Mouse (Mus musculus) embryonic facial prominence, embryonic 10.5 days (tissue): ENCODE measurements at regions not wholly inside any gene's neighbourhood (a gene's known extent, or its start where the extent isn't known, plus 50 kb on each side); places are given as distances from the start of the nearest gene placed in this dataset.

Experiments
- DNase-seq: peaks from one replicate; pipeline ENCODE4 v3.0.0-alpha.2; 2017; ENCODE audit warnings: low spot score
- H3K27ac ChIP-seq: fragments of 300-500 bp; sonication (generic); replicated peaks from 2 replicates; pipeline ENCODE4 v1.5.1; 2016; ENCODE audit warnings: mild to moderate bottlenecking
- H3K27me3 ChIP-seq: fragments of 300-500 bp; sonication (generic); replicated peaks from 2 replicates; pipeline ENCODE4 v1.6.1; 2016; ENCODE audit warnings: low read depth, mild to moderate bottlenecking; ENCODE audit not compliant: poor library complexity, severe bottlenecking
- H3K36me3 ChIP-seq: fragments of 300-500 bp; sonication (generic); replicated peaks from 2 replicates; pipeline ENCODE4 v1.6.1; 2016; ENCODE audit warnings: mild to moderate bottlenecking, moderate library complexity
- H3K4me1 ChIP-seq: fragments of 300-500 bp; sonication (generic); 2 replicates; pipeline ENCODE4 v1.6.1; 2016
- H3K4me3 ChIP-seq: fragments of 300-500 bp; sonication (generic); 2 replicates; pipeline ENCODE4 v1.5.1; 2016; ENCODE audit warnings: mild to moderate bottlenecking, moderate library complexity
- H3K9me3 ChIP-seq: fragments of 300-500 bp; sonication (generic); 2 replicates; pipeline ENCODE4 v1.6.1; 2016; ENCODE audit warnings: mild to moderate bottlenecking
- WGBS: fragments of 180-500 bp; shearing (Covaris S2); methylation state at CpG from one replicate; pipeline ENCODE4 v1.1.7; 2016; 5-methylcytosine and 5-hydroxymethylcytosine counted together

- no peak overlapping the region for H3K27ac ChIP-seq
- H3K27me3 ChIP-seq: no peaks in the 10 kb centered on the region; the same call in 1 of the 2 replicates
- no peaks in the 10 kb centered on the region for H3K9me3 ChIP-seq
- WGBS: 61% methylated on average over 4 of the region's 4 CpGs
- H3K36me3 ChIP-seq: no peaks in the 10 kb centered on the region
- H3K4me1 ChIP-seq: peaks cover 10% of the 10 kb centered on the region
- no peak for DNase-seq
- H3K4me3 ChIP-seq: no peak overlapping the region
These were observed 55.0 kb upstream of the Slit3 start for GRCm38 (mm10) chr11:35065959-35066414.

DNA sequence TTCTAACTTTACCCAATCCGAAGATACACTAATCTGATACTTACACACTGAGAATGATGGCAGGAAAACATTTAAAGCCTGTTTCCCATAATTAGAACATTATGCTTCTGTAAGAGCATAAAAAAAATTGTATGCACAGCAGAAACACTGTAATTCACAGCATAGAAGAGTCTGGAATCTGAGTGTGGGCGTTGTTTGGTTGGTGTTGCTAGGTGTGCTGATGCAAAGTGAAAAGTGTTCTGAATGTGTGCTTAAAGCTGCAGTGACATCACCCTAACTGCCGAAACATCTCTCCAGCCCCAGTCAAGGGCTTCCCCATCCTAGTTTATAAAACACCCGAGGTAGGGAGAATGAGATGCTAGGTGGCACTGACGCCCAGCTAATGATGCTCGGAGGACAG is 63.2 kb upstream of the Slit3 start:
- Histone ChIP-seq H3K27me3 (no peaks in the 10 kb centered on the region), H3K9me3 (no peaks in the 10 kb centered on the region), H3K27ac (no peak overlapping the region), H3K4me3 (no peak overlapping the region), H3K36me3 (no peaks in the 10 kb centered on the region), H3K4me1 (peaks cover 11% of the 10 kb centered on the region)
- 81% methylated on average over 6 of the region's 6 CpGs for WGBS
- DNase-seq: no peak

- Histone ChIP-seq H3K27ac (no peak overlapping the region), H3K36me3 (no peaks in the 10 kb centered on the region), H3K4me1 (peaks cover 11% of the 10 kb centered on the region), H3K27me3 (no peaks in the 10 kb centered on the region), H3K4me3 (no peak overlapping the region), H3K9me3 (no peaks in the 10 kb centered on the region)
- WGBS: 81% methylated on average over 7 of the region's 7 CpGs
- no peak for DNase-seq
These were observed 65.4 kb upstream of the Slit3 start for GRCm38 (mm10) chr11:35055496-35056125.

- DNase-seq: no peak
- no peak overlapping the region for H3K27ac ChIP-seq
- WGBS: 68% methylated on average over 2 of the region's 2 CpGs
- H3K4me3 ChIP-seq: no peak overlapping the region
- peaks cover 11% of the 10 kb centered on the region for H3K4me1 ChIP-seq
- H3K36me3 ChIP-seq: no peaks in the 10 kb centered on the region
- no peaks in the 10 kb centered on the region for H3K9me3 ChIP-seq
- no peaks in the 10 kb centered on the region for H3K27me3 ChIP-seq
These were observed 67.4 kb upstream of the Slit3 start for GRCm38 (mm10) chr11:35053613-35053950.

DNA sequence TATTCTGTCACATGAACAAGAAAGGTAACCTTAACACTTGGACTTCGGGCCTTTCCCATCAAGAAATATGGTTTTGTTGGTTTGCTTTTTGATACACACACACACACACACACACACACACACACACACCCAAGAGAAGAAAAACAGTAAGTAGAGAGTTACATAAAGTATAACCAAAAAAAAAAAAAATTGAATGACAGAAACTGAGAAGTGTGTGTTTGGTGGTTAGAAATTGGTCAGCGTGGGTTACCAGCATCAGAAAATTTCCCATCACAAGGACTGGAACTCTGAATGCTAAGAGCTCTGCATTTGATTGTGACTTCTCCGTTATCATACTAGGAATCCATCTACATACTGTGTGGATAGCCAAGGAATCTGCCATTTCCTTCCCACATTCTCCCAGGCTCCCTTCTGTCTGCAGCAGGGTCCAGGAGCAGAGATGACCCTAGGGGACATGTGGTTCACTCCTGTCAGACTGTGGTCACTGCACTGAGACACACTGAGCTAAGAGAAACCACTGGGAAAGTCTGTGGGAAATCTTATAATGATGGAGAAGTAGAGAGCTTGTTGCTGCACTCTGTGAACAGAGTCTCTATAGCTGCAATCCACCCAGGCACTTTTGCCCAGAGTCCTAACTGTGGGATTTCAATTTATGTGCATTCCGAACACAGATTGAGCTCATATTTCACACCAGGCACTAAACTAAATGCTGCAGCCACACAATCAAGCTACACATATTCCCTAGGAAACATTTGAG is 68.0 kb upstream of the Slit3 start:
- Histone ChIP-seq H3K4me1 (peaks cover 11% of the 10 kb centered on the region), H3K36me3 (no peaks in the 10 kb centered on the region), H3K9me3 (no peaks in the 10 kb centered on the region), H3K27me3 (no peaks in the 10 kb centered on the region), H3K4me3 (no peak overlapping the region), H3K27ac (no peak overlapping the region)
- 86% methylated on average over 4 of the region's 4 CpGs for WGBS
- no peak for DNase-seq

GRCm38 (mm10) chr11:35049663-35050215 is 71.3 kb upstream of the Slit3 start:
- WGBS: 77% methylated on average over 8 of the region's 8 CpGs
- no peaks in the 10 kb centered on the region for H3K36me3 ChIP-seq
- H3K9me3 ChIP-seq: no peaks in the 10 kb centered on the region
- no peak overlapping the region for H3K27ac ChIP-seq
- peaks cover 11% of the 10 kb centered on the region for H3K4me1 ChIP-seq
- H3K4me3 ChIP-seq: no peak overlapping the region
- no peak for DNase-seq
- H3K27me3 ChIP-seq: no peaks in the 10 kb centered on the region

GRCm38 (mm10) chr11:35044659-35045058 is 76.4 kb upstream of the Slit3 start:
- DNase-seq: no peak
- Histone ChIP-seq H3K27ac (no peak overlapping the region), H3K9me3 (no peaks in the 10 kb centered on the region), H3K27me3 (no peaks in the 10 kb centered on the region), H3K4me3 (no peak overlapping the region), H3K36me3 (no peaks in the 10 kb centered on the region), H3K4me1 (no peaks in the 10 kb centered on the region)
- WGBS: 79% methylated on average over 1 of the region's 1 CpGs

DNA sequence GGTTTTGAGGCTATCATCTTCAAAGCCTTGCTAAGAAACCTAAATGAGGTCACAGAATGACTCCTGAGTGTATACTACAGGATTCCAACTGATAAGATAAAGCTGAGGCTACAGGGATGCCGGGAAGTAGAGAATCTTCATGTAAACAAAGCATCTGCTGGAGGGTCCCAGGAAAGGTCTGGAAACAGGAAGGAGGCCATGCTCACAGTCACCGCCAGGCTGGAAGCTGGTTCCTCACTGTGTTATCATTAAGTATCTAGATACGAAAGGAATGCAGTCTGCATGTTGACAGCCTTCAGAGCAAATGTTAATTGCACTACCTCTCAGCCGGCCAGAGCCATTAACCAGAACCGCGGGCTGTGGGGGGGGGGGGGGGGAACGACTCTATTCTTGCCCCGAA is 96.6 kb upstream of the Slit3 start:
- peaks cover 20% of the 10 kb centered on the region for H3K4me1 ChIP-seq
- no peak for DNase-seq

DNA sequence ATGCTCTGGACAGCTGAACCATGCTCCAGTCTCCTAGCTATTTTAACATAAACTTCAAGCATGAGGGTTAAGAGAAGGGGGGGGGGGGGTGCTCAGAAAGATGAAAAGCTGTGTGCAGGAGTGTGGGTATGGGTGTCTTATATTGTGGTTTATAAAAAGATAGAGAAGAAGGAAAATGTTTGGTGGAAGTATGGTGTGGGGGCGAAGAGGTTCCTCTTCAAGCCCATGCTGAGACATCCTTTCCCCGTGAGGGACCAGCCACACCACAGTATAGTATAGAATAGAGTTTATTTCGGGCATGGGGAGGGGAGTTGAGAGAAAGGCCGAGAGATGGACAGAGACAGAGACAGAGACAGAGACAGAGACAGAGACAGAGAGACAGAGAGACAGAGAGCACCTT is 97.2 kb upstream of the Slit3 start:
- H3K4me1 ChIP-seq: peaks cover 20% of the 10 kb centered on the region
- H3K4me3 ChIP-seq: no peak overlapping the region
- no peaks in the 10 kb centered on the region for H3K9me3 ChIP-seq
- no peaks in the 10 kb centered on the region for H3K36me3 ChIP-seq
- no peaks in the 10 kb centered on the region for H3K27me3 ChIP-seq
- no peak for DNase-seq
- H3K27ac ChIP-seq: no peak overlapping the region
- WGBS: 89% methylated on average over 4 of the region's 4 CpGs

More for the DNA sequence above, 96.6 kb upstream of the Slit3 start:
- 41% methylated on average over 8 of the region's 8 CpGs for WGBS
- no peaks in the 10 kb centered on the region for H3K27me3 ChIP-seq
- H3K4me3 ChIP-seq: no peak overlapping the region
- H3K36me3 ChIP-seq: no peaks in the 10 kb centered on the region
- H3K9me3 ChIP-seq: no peaks in the 10 kb centered on the region
- no peak overlapping the region for H3K27ac ChIP-seq

- Histone ChIP-seq H3K4me1 (peaks cover 20% of the 10 kb centered on the region), H3K4me3 (no peak overlapping the region), H3K9me3 (no peaks in the 10 kb centered on the region), H3K36me3 (no peaks in the 10 kb centered on the region), H3K27me3 (no peaks in the 10 kb centered on the region), H3K27ac (no peak overlapping the region)
- no peak for DNase-seq
- 63% methylated on average over 3 of the region's 3 CpGs for WGBS
These were observed 98.9 kb upstream of the Slit3 start for GRCm38 (mm10) chr11:35021990-35022625.

GRCm38 (mm10) chr11:35016998-35017397 is 104.0 kb upstream of the Slit3 start:
- no peaks in the 10 kb centered on the region for H3K9me3 ChIP-seq
- DNase-seq: no peak
- H3K4me3 ChIP-seq: no peak overlapping the region
- 73% methylated on average over 3 of the region's 3 CpGs for whole genome bisulfite sequencing
- H3K27ac ChIP-seq: no peak overlapping the region
- H3K4me1 ChIP-seq: peaks cover 12% of the 10 kb centered on the region
- H3K27me3 ChIP-seq: 0 out of 2 replicates have a peak, but pooled peaks cover 6% of the 10 kb centered on the region
- no peaks in the 10 kb centered on the region for H3K36me3 ChIP-seq

DNA sequence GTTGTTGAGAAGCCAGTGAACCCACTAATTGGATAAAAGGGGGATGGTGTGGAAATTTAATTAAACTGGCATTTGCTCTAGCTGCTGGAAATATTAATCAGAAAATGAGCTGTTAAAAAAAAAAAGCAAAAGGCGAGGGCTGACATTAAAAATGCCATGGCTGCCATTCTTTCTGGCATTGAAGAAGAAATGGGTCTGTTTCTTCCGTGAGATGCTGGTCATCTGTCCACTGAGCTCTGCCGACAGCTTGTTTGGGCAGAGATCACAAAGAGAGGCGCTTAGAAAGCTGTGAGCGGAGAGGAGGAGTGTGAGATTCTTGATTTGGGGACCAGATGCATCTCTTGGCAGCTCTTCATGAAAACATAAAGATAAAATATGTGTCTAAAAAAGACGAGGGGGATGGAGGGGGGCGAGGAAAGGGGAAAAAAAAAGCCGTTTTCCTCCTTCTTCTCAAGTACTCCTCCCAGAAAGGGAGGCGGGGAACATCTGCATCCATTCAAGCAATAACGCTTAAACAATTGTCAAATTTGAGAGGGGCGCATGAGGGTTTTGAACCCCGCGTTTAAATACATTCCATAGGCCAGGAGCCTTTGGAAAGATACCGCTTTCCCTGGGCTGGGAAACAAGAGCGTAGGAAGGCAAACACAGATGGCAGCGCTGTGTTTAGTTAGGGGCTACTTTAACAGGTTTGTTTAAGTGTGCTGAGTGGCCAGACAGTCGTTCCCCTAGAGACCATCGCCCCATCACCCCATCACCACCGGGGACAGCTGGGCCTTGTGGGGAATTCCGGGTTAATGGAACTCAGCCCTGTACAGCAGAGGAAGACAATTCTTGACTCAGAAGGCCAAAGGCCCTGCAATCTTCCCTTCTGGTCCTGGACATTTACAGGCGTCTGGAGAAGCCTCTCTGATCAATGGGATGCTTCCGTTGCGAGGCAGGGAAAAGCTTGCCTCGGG is 109.2 kb upstream of the Slit3 start:
- H3K27me3 ChIP-seq: peaks cover 31% of the 10 kb centered on the region
- peak; percentile 46 for DNase-seq
- no peaks in the 10 kb centered on the region for H3K36me3 ChIP-seq
- peaks cover 19% of the 10 kb centered on the region for H3K4me1 ChIP-seq
- no peak overlapping the region for H3K4me3 ChIP-seq
- H3K27ac ChIP-seq: 0 out of 2 replicates have a peak overlapping the region, but pooled peaks have one; percentile 30
- H3K9me3 ChIP-seq: no peaks in the 10 kb centered on the region
- 48% methylated on average over 24 of the region's 24 CpGs for WGBS
